Mouse (Mus musculus): Measurements from ENCODE around the gene Rnf5. TPM values are rescaled to one million over a fixed set of nuclear protein-coding genes. Genes with fewer than 3 reads are reported as not detected.

The Rnf5 gene
- polyA plus RNA-seq, 1 experiment from 2014 or later: 165 TPM

DNA sequence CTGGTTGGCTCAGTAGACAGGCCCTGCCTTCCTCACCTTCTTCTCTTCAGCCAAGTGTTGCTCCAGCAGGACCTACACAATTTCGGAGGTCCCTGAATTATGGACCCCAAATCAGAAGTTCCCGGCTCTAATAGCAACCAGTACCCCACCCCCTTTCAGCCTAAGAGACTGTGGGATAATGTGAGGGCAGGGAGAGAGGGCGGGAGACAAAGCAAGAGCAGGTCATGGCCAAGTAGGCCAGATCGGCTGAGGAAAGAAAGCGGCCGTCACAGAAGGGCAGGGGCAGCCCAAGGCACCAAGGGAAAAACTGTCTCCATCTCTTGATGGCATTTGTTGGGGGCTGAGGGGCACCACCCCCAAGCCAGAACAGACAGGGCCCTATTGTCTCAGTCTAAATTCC is 12.4 kb upstream of the Rnf5 start, which contains the start of gene Egfl8:
TSS of gene Egfl8 (minus strand) at position 101 of the 400 bp plus-strand sequence.
- Histone ChIP-seq H3K36me3 (replicated peaks) (peaks cover 74% of the 10 kb centered on the region), H3K27me3 (replicated peaks; ENCODE audit: low read depth, poor library complexity, severe bottlenecking) (no peaks in the 10 kb centered on the region), H3K27ac (replicated peaks) (peak within 1 kb of the TSS; percentile 69), H3K4me1 (peaks cover 14% of the 10 kb centered on the region), H3K9me3 (no peaks in the 10 kb centered on the region), H3K4me3 (0 out of 2 replicates have a peak within 1 kb of the TSS, but pooled peaks have one; percentile 9)
- DNase-seq (ENCODE audit: low spot score): no peak
- WGBS: 54% methylated on average over 6 of the region's 6 CpGs

DNA sequence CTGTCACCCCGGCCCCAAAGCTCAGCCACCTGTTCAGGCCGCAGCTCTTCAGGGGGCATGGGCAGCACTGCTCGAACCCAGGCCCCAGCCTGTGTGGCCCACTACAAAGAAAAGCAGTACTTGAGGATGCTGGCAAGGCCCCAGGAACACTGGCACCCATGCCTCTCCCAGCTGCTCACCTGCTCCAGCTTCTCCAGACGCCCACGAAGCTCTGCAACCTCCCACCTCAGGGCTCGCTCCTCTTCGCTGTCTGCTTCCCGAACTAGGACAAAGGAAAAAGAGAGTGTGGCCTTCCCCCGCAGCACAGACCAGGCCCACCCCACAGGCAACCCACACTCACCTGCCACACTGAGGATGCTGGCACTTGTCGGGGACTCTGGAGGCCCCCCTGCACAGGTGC is 10.3 kb upstream of the Rnf5 start:
- 91% methylated on average over 10 of the region's 10 CpGs for WGBS

DNA sequence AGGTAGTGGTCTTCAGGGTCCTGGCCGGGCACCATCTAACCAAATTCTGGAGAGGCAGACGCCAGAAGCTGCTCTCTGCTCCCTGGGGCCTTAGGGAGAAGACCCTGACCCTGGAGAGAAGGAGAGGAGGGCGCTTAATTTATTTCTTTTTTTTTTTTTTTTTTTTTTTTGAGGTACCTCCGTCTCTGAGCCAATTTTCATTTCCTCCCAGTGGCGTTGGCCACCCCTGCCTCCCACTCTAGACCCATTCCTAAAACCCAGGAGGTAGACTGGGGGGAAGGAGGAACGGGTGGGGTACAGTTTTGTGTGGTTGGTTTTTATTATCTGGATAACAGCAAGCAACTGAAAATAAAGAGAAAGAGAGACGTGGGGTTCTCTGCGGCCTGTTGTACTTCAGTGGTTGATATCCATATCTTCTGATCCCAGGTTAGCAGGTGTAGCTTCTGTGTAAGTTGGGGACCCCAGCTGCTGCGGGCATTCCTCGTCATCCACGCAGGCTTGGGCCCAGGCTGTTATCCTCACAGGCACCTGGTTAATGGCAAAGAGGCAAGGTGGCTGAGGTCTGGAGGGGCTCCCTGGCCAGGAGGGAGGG is 9.7 kb upstream of the Rnf5 start:
- 89% methylated on average over 11 of the region's 11 CpGs for WGBS
- Histone ChIP-seq H3K27me3 (replicated peaks; ENCODE audit: low read depth, poor library complexity, severe bottlenecking) (no peaks in the 10 kb centered on the region), H3K4me1 (peaks cover 18% of the 10 kb centered on the region), H3K27ac (replicated peaks) (no peak overlapping the region), H3K9me3 (no peaks in the 10 kb centered on the region), H3K36me3 (replicated peaks) (peaks cover 86% of the 10 kb centered on the region), H3K4me3 (peak overlapping the region; percentile 6; the same call in 1 of the 2 replicates)
- DNase-seq (ENCODE audit: low spot score): no peak

More for the DNA sequence above, 10.3 kb upstream of the Rnf5 start:
- Histone ChIP-seq H3K9me3 (no peaks in the 10 kb centered on the region), H3K4me1 (peaks cover 14% of the 10 kb centered on the region), H3K4me3 (peak overlapping the region; percentile 6; the same call in 1 of the 2 replicates), H3K27me3 (replicated peaks; ENCODE audit: low read depth, poor library complexity, severe bottlenecking) (no peaks in the 10 kb centered on the region), H3K27ac (replicated peaks) (no peak overlapping the region; the same call in 1 of the 2 replicates), H3K36me3 (replicated peaks) (peaks cover 80% of the 10 kb centered on the region)
- no peak for DNase-seq (ENCODE audit: low spot score)

DNA sequence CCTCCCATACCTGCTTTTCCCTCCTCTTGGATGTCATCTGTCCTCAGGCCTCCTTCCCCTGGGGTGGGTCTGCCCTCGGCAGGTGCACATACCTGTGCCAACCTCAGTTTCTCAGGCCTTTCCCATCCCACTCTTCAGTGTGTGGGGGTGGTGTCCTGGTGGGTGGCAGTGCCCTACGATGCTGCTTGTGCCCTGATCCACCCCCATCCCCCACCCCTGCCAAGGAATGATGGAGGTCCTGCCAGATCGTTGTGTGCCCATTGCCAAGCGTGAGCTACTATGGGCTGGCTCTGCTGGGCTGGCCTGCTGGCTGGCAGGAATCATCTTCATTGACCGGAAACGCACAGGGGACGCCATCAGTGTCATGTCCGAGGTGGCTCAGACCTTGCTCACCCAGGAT is 7.6 kb upstream of the Rnf5 start:
- H3K4me3 ChIP-seq: no peak overlapping the region
- peaks cover 78% of the 10 kb centered on the region for H3K36me3 ChIP-seq (replicated peaks)
- H3K9me3 ChIP-seq: no peaks in the 10 kb centered on the region
- 94% methylated on average over 8 of the region's 8 CpGs for WGBS
- H3K27me3 ChIP-seq (replicated peaks; ENCODE audit: low read depth, poor library complexity, severe bottlenecking): no peaks in the 10 kb centered on the region
- H3K27ac ChIP-seq (replicated peaks): no peak overlapping the region
- H3K4me1 ChIP-seq: peaks cover 30% of the 10 kb centered on the region
- DNase-seq (ENCODE audit: low spot score): no peak

DNA sequence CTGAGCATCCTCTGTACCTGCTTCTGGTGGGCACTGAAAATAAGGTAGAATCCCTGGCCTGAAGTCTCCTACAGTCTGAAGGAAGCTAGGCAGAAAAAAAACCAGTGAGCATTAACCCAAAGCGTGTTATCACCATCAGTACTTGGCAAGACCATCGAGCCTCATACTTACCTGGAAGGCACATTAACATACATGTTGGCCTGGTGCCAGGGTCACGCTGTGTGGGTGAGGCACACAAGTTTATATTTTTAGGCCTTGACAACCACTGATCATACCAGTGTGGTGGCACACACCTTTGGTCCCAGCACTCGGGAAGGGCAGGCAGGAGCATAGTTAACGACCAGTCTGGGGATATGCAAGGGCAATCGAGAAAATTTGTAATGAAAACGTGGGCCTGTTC is 4.5 kb upstream of the Rnf5 start:
- Histone ChIP-seq H3K36me3 (replicated peaks) (peaks cover 47% of the 10 kb centered on the region), H3K4me3 (peak overlapping the region; percentile 96; the same call in 1 of the 2 replicates), H3K9me3 (no peaks in the 10 kb centered on the region)

DNA sequence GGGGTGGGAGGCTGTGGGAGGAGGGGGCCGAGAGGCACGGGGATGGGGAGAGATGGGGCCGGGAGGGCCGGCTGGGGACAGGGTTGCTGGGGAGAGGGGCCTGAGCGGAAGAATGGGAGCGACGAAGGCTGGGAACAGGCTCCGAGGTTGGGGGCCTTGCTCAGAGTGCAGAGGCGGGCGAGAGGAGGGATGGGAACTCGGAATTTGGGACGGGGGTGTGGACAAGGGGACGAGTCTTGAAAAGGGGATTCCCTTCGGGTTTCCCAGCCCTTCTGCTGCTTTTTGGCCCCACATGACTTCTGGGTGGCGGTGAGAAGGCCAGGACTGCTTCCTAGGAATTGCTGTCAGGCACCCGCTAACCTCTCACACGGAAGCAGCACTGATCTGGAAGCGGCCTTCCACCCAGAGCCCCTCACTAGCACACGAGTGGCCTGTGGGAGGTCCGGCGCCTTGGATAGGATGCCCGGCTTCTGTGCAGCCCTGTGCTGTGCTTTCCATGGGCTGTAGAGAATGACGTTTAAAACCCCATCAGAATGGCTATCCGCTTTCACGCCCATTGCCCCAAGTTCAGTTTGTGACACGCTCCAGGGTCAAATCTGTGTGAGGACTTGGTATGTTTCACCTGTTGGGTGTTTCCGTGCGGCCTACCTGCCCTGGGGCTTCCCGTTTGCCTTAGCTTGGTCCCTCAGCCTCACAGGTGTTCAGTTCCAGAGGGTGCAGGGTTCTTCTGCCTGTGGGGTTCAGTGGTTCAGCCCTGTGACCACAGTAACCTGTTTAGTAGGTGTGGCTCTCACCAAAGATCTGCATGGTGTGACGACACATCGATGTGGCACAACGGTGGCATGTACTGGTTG is 2.9 kb upstream of the Rnf5 start:
- DNase-seq (ENCODE audit: low spot score): no peak
- H3K27me3 ChIP-seq (replicated peaks; ENCODE audit: low read depth, poor library complexity, severe bottlenecking): no peaks in the 10 kb centered on the region
- peak overlapping the region; percentile 96 for H3K4me3 ChIP-seq
- peaks cover 40% of the 10 kb centered on the region for H3K36me3 ChIP-seq (replicated peaks)
- peaks cover 52% of the 10 kb centered on the region for H3K4me1 ChIP-seq
- H3K9me3 ChIP-seq: no peaks in the 10 kb centered on the region
- WGBS: 18% methylated on average over 32 of the region's 32 CpGs
- H3K27ac ChIP-seq (replicated peaks): peak overlapping the region; percentile 95

More for the DNA sequence above, 4.5 kb upstream of the Rnf5 start:
- Histone ChIP-seq H3K27me3 (replicated peaks; ENCODE audit: low read depth, poor library complexity, severe bottlenecking) (no peaks in the 10 kb centered on the region), H3K4me1 (peaks cover 40% of the 10 kb centered on the region), H3K27ac (replicated peaks) (no peak overlapping the region)
- WGBS: 87% methylated on average over 7 of the region's 7 CpGs
- DNase-seq (ENCODE audit: low spot score): no peak

DNA sequence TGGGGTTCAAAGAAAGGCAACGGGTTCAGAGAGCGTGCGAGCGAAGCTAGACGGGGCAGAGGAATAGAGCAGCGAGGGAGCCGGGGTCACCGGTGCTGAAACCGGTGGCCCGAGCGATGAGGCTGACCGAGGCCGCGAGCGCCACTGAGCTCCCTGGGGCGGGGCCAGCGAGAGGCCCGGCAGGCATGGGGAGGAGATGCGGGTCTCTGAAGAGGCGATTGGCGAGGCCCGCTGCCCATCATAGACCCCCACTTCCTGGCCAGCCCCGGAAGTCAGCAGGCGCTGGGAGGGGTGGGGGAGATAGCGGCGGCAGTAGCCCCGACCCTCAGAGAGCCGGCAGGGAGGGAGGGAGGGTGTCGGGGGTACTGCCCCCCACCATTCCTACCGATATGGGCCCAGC is 2.1 kb upstream of the Rnf5 start:
- Histone ChIP-seq H3K9me3 (no peaks in the 10 kb centered on the region), H3K27me3 (replicated peaks; ENCODE audit: low read depth, poor library complexity, severe bottlenecking) (no peaks in the 10 kb centered on the region), H3K27ac (replicated peaks) (peak overlapping the region; percentile 95), H3K4me1 (peaks cover 52% of the 10 kb centered on the region), H3K4me3 (peak overlapping the region; percentile 96), H3K36me3 (replicated peaks) (peaks cover 40% of the 10 kb centered on the region)
- under 1% methylated on average over 30 of the region's 30 CpGs for WGBS
- DNase-seq (ENCODE audit: low spot score): peak; percentile 97

DNA sequence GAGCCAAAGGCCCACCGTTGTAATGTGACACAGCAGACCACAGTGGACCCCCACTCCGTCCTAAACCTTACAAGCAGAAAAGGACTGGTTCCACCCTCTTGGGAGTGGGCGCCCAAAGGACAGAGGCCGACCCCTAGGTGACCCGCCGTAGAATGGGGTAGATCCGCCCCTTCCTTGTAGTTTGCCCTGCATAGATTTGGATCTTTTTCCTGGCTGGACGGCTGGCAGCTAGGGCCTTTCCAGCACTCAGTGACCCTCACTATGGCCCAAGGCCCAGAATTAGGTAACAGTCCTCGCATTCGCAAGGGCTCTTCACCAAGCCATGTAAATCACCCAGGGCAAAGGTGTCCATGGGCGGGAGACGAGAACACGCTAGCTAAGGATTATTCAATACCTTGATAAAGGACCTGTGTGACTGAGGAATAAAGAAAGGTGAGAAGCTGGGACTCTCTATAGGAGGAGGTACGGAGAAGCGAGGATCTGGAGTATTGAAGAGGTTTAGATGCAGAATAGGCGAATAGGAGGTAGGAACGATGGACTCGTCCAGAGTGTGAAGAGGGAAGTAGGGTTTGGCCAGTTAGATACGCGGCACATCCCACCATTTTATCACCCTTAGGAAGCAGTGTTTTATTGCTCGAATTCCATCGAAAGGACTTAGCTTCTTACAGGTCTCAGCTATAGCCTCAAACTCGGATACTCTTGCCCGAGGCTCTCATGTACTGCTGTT is 1.2 kb upstream of the Rnf5 start:
- H3K4me3 ChIP-seq: peak overlapping the region; percentile 96
- DNase-seq (ENCODE audit: low spot score): no peak
- H3K27ac ChIP-seq (replicated peaks): peak overlapping the region; percentile 95
- H3K9me3 ChIP-seq: no peaks in the 10 kb centered on the region
- 18% methylated on average over 24 of the region's 24 CpGs for whole genome bisulfite sequencing
- peaks cover 52% of the 10 kb centered on the region for H3K4me1 ChIP-seq
- H3K27me3 ChIP-seq (replicated peaks; ENCODE audit: low read depth, poor library complexity, severe bottlenecking): no peaks in the 10 kb centered on the region
- H3K36me3 ChIP-seq (replicated peaks): peaks cover 41% of the 10 kb centered on the region

DNA sequence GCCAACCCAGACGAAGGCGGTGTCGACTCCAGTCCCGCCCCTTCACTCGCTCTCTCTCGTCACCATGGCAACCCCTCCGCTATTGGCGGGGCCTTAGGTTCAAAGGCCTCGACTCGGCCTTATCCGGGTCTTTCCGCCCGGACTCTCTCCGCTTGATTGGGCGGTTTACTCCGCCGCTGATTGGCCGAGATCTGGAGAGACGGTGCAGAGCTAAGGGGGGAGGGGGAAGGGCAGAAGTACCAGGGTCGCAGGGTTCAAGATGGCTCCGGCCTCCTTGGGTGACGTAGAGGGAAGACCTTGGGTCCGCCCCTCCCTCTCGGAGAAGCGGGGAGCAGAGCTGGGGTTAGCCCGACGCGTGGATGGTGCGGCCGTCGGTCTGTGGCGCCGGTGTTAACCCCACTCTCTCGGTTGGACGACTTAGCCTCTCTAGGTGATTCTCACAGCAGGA is 595 bp upstream of the Rnf5 start, which contains the start of gene Agpat1:
TSS of gene Agpat1 (plus strand) at position 202 of the 448 bp plus-strand sequence.
- H3K4me1 ChIP-seq: peaks cover 56% of the 10 kb centered on the region
- WGBS: under 1% methylated on average over 35 of the region's 35 CpGs

DNA sequence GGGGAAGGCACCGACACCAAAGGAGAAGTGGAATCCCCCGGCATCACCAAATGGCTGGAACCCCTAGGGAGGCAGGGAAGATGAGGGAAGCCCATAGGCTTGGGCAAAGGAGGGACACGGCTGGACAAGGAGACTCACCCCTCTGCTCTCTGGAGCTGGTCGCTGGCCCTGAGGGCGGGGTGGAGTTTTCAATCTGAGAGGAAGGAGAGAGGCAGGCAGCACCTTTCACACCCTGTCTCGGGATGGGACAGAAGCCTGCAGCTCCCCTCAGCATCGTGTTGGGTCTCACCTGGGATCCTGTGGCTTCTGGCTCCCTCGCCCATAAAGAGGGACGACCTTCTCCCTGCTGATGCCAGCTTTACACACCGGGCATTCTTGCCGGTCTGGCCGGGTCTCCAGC is 1.7 kb downstream of the Rnf5 start:
- Histone ChIP-seq H3K27ac (replicated peaks) (no peak overlapping the region), H3K36me3 (replicated peaks) (peaks cover 25% of the 10 kb centered on the region), H3K27me3 (replicated peaks; ENCODE audit: low read depth, poor library complexity, severe bottlenecking) (no peaks in the 10 kb centered on the region), H3K9me3 (no peaks in the 10 kb centered on the region), H3K4me1 (peaks cover 55% of the 10 kb centered on the region), H3K4me3 (peak overlapping the region; percentile 96)
- no peak for DNase-seq (ENCODE audit: low spot score)
- 89% methylated on average over 12 of the region's 12 CpGs for WGBS

More for the DNA sequence above, 595 bp upstream of the Rnf5 start, which contains the start of gene Agpat1:
- H3K9me3 ChIP-seq: no peaks in the 10 kb centered on the region
- peak; percentile 100 for DNase-seq (ENCODE audit: low spot score)
- H3K27ac ChIP-seq (replicated peaks): peak within 1 kb of the TSS; percentile 95
- peak within 1 kb of the TSS; percentile 96 for H3K4me3 ChIP-seq
- no peaks in the 10 kb centered on the region for H3K27me3 ChIP-seq (replicated peaks; ENCODE audit: low read depth, poor library complexity, severe bottlenecking)
- H3K36me3 ChIP-seq (replicated peaks): peaks cover 41% of the 10 kb centered on the region

DNA sequence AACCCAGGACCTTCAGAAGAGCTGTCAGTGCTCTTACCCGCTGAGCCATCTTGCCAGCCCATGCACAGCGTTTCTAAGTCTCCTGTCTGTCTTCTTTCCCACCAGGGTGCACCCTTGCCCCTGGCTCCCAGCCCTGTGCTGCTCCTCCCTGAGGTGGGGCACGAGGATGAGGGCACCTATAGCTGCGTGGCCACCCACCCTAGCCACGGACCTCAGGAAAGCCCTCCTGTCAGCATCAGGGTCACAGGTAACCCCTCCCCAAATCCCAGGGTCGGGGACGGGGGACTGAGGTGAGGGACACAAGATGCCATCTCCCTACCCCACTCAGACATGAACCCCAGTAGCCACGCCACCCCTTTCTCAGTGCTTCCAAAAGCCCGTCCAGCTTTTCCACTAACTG is 3.6 kb downstream of the Rnf5 start:
- no peaks in the 10 kb centered on the region for H3K9me3 ChIP-seq
- 78% methylated on average over 9 of the region's 9 CpGs for WGBS
- H3K27me3 ChIP-seq (replicated peaks; ENCODE audit: low read depth, poor library complexity, severe bottlenecking): no peaks in the 10 kb centered on the region
- H3K36me3 ChIP-seq (replicated peaks): peaks cover 44% of the 10 kb centered on the region
- H3K4me1 ChIP-seq: peaks cover 57% of the 10 kb centered on the region
- H3K27ac ChIP-seq (replicated peaks): no peak overlapping the region
- no peak for DNase-seq (ENCODE audit: low spot score)
- H3K4me3 ChIP-seq: peak overlapping the region; percentile 16; the same call in 1 of the 2 replicates

DNA sequence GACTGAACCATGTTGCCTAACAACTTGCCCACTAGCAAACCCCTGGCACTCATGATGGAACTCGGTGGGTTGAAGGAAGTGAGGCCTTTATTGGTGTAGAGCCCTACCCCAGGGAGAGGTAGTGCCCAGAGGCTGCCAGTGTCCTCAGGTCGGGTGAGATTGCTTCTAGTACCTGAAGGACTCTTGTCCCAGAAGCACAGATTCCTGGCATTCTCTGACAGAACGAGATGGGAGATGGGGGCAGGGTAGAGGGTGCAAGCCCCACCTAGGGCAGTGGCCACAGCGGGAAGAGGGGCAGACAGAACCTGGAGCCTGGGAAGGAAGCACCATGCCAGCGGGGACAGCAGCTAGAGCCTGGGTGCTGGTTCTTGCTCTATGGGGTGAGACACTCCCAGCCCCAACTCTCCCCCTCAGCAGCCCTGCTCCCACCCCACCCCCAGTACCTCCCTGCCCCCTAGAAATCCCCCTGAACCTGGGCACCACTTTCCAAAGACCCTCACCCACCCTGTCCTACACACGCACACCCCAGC is 5.9 kb downstream of the Rnf5 start, which contains the start of gene Ager:
TSS of gene Ager (plus strand) at position 297 of the 530 bp plus-strand sequence.
- WGBS: 22% methylated on average over 6 of the region's 6 CpGs
- no peaks in the 10 kb centered on the region for H3K27me3 ChIP-seq (replicated peaks; ENCODE audit: low read depth, poor library complexity, severe bottlenecking)
- H3K36me3 ChIP-seq (replicated peaks): peaks cover 57% of the 10 kb centered on the region
- H3K4me1 ChIP-seq: peaks cover 69% of the 10 kb centered on the region
- no peaks in the 10 kb centered on the region for H3K9me3 ChIP-seq
- H3K27ac ChIP-seq (replicated peaks): peak within 1 kb of the TSS; percentile 21
- DNase-seq (ENCODE audit: low spot score): no peak
- H3K4me3 ChIP-seq: peak within 1 kb of the TSS; percentile 19
